Mouse (Mus musculus) brain, embryonic 14.5 days (tissue): Measurements from ENCODE around the gene Tha1.

Experiments used
- CTCF ChIP-seq: fragments of 200-500 bp; IDR thresholded peaks from 2 replicates; pipeline ENCODE4 v1.5.1; 2012; ENCODE audit warnings: inconsistent platforms, mild to moderate bottlenecking, moderate library complexity, borderline replicate concordance; ENCODE audit not compliant: insufficient read depth, insufficient read length; ENCODE audit errors: extremely low read depth
- POLR2A ChIP-seq: fragments of 200-500 bp; IDR thresholded peaks from 2 replicates; pipeline ENCODE4 v1.6.1; 2012; ENCODE audit warnings: mild to moderate bottlenecking, inconsistent platforms, borderline replicate concordance; ENCODE audit not compliant: poor library complexity, insufficient read depth, insufficient read length, severe bottlenecking; ENCODE audit errors: extremely low read depth

DNA sequence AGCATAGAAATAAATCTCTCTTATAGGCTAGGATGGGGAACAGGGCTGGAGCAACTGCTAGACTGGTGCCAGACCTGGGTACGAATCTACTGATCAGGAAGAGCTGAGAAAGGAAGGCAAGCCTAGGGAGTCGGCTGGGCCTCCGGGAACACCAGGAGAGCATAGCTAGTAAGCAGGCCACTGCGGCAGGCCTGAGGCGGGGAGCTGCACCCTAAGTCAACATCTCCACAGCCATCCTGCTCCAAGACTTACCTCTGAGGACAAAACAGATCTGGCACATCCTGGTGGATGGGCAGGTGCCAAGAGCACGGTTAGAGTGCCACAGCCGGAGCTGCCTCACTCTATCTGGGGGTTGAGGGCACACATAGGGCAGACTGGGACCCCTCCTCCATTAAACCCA lies 53.1 kb downstream of the Tha1 start:
- TF ChIP-seq POLR2A (no peak), CTCF (no peak)
